Mouse (Mus musculus): ENCODE measurements around the gene Mylk2. TPM values are rescaled to one million over a fixed set of nuclear protein-coding genes. Genes with fewer than 3 reads are reported as not detected.

Gene Mylk2
- polyA plus RNA-seq (2012; rRNA removed): 0.05 TPM in 1 of 2 replicates, not detected in the other

DNA sequence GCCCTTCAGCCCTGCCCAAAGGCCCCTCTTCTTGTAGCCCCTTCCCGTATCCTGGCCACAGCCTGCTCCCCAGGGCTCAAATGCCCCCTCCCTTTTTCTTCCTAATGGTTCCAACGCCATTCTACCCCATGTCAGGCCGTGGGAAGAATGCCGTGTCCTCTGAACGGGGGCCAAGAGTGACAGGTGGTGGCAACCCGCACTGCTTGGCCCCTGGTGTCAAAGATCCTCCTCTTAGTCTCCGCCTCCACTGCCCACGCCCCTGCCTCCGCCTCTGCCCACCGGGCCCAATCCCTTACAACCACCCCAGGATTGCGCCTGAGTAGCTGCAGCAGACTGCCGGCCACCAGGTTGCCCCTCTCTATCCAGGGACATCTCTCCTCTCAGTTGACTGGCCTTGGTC, at the start of gene Mylk2:
Mylk2 (plus strand) TSS at position 322 of the 400 bp plus-strand sequence.

DNA sequence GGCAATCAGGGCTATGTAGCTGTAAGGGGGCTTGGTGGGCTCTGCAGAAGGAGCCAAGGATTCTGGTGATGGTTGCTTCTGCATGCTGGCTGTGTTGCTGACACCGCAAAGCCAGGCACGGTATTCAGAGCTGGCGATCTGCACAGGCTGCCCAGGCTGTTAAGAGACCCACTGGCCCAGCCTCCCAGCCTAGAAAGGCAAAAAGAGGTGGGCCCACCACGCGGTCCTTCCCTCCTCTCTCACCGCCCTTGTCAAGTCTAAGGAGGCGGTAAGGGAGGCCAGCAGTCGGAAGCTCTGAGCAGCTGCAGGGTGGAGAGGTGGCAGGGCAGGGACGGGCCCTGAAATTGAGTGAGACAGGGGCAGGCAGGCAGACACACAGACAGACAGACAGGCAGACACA, 21.9 kb downstream of the Mylk2 start, which contains the start of gene Foxs1:
Foxs1 (minus strand) TSS at position 161 of the 400 bp plus-strand sequence.

DNA sequence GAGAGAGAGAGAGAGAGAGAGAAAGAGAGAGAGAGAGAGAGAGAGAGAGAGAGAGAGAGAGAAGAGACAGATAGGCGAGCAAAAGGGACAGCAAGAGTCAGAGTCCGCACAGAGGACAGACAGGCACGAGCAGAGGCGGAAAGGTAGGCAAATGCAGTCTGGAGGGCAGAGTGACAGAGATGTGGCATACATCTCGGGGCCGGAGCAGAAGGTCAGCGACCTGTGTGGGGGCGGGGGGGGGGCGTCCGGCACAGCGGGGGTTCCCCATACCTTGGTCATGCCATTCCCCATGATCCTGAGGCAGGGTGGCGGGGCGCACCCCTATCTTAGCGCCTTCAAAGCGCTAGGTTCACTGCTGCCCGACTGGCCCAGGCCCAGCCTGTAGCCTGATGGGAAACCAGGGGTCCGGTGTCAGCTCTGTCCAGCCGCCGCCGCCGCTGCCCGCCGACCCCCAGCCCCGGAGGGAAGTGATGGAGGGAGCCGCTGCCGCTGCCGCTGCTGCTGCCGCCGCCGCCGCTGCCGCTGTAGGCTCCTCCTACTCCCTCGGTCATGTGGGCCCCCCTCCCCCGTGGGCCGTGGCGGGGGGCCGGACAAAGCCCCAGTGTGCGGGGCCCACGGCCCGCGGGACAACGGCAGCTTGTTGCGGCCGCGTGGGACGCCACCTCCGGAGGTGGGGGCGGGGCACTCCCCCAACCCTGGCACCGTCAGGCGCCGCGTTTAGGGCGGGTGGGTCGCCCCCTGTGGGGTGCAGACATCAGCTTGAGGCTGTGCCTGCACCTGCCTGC, 40.1 kb downstream of the Mylk2 start, which contains the start of gene Dusp15:
Dusp15 (minus strand) TSS at position 634 of the 785 bp plus-strand sequence.

DNA sequence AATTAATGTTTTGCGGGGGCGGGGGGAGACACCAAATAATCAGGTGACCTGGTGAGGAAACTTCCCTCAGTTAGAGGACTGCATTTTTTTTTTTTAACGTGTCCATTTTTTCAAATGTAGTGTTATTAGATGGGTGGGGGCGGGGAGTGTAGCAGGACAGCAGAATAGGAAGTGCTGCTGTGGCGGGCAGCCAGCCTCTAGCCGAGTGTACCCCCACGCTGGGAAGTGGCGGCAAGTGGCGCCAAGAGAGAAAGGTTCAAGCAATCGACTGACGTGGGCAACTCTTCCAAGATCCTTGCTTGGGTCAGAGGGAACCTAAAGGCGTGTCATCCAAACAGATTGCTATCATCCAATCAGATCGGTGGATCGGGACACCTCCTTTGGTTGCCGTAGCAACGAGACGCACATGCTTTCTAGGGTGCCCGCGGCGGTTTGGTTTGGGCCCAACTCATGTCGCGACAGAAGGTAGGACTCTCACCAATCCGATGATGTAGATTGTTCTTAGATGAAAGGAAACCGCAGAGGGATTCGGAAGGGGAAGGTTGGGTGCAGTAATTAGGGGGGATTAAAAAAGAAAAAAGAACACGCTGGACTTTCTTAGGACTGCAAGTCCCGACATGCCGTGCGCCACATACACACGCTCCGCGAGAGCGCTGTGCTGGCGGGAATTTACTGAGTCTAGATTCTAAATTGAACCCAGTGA, 51.1 kb downstream of the Mylk2 start, which contains the start of gene Ttll9:
Ttll9 (plus strand) TSS at position 395 of the 703 bp plus-strand sequence.

Other genes with a start within 250 kb of the Mylk2 start
- 26.2 and 27.6 TPM in 2 replicates for gene H13, start 241.9 kb upstream of the Mylk2 start, polyA plus RNA-seq (2012; rRNA removed)
- 10.0 and 11.0 TPM in 2 replicates for gene Mcts2, start 224.3 kb upstream of the Mylk2 start, polyA plus RNA-seq (2012; rRNA removed)
- gene Id1, start 175.1 kb upstream of the Mylk2 start, polyA plus RNA-seq (2012; rRNA removed): 41.7 and 43.3 TPM in 2 replicates
- 0.58 and 0.84 TPM in 2 replicates for gene Cox4i2, start 157.2 kb upstream of the Mylk2 start, polyA plus RNA-seq (2012; rRNA removed)
- 55.5 and 69.0 TPM in 2 replicates for gene Bcl2l1, start 79.6 kb upstream of the Mylk2 start, polyA plus RNA-seq (2012; rRNA removed)
- gene Tpx2, start 63.4 kb upstream of the Mylk2 start, polyA plus RNA-seq (2012; rRNA removed): 51.8 and 53.6 TPM in 2 replicates
- gene Foxs1, start 21.9 kb downstream of the Mylk2 start, polyA plus RNA-seq (2012; rRNA removed): 0.11 and 0.12 TPM in 2 replicates
- gene Dusp15, start 40.3 kb downstream of the Mylk2 start, polyA plus RNA-seq (2012; rRNA removed): not detected in 2 replicates
- 0.11 and 0.13 TPM in 2 replicates for gene Ttll9, start 51.1 kb downstream of the Mylk2 start, polyA plus RNA-seq (2012; rRNA removed)
- 27.5 and 27.7 TPM in 2 replicates for gene Pdrg1, start 104.1 kb downstream of the Mylk2 start, polyA plus RNA-seq (2012; rRNA removed)
- not detected in 2 replicates for gene Xkr7, start 120.5 kb downstream of the Mylk2 start, polyA plus RNA-seq (2012; rRNA removed)
- gene Ccm2l, start 154.6 kb downstream of the Mylk2 start, polyA plus RNA-seq (2012; rRNA removed): 1.7 and 2.0 TPM in 2 replicates
- gene Hck, start 197.1 kb downstream of the Mylk2 start, polyA plus RNA-seq (2012; rRNA removed): 4.9 and 6.9 TPM in 2 replicates
- 12.0 and 14.8 TPM in 2 replicates for gene Tm9sf4, start 250.0 kb downstream of the Mylk2 start, polyA plus RNA-seq (2012; rRNA removed)

Data from liver, embryonic 14 days (tissue).